Mouse (Mus musculus): ENCODE results near the gene Arid3a. TPM values are rescaled to one million over a fixed set of nuclear protein-coding genes. Genes with fewer than 3 reads are reported as not detected.

The Arid3a gene
- polyA plus RNA-seq, 1 experiment: 15.0 TPM

DNA sequence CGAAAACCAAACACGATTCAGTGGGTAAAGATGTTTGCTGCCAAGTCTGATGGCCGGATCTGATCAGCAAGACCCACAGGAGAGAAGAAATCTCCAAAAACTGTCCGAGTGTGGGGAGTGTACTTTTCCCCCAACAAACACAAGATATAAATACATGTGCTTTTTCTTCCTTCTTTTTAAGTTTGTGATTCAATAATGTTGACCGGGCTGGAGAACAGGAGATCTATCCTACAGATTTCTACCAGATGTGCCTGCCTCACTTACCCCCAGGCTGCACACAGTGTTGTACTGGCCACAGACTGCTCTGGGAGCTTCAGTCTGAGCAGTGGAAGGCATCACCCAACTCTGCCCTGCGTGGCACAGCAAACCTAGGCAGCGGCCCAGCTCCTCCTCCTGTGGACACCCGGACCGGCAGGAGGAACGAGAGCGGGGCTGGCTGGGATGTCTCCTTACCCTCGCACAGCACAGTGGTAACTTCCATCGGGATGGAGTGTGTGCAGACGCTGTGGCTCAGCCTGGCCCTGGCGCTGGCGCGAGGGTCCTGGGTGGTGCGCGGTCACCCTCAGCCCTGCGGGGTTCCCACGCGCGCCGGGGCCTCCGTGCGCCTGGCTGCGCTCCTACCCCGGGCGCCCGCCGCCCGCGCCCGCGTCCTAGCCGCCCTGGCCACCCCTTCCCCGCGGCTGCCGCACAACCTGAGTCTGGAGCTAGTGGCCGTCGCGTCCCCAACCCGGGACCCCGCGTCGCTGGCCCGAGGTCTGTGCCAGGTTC lies 43.8 kb downstream of the Arid3a start, which contains the start of gene Grin3b:
TSS of gene Grin3b (plus strand) at position 301 of the 768 bp plus-strand sequence.
- Histone ChIP-seq H3K36me3 (ENCODE audit: control insufficient read depth, insufficient read depth, low read length) (peaks cover 29% of the 10 kb centered on the region), H3K27me3 (ENCODE audit: control insufficient read depth, insufficient read depth, low read length) (peaks cover 10% of the 10 kb centered on the region), H3K27ac (ENCODE audit: insufficient read depth, low read length) (no peak within 1 kb of the TSS), H3K4me3 (ENCODE audit: extremely low read depth, insufficient read depth, insufficient read length) (no peak within 1 kb of the TSS), H3K4me1 (ENCODE audit: control insufficient read depth, insufficient read depth, insufficient read length) (no peaks in the 10 kb centered on the region; the same call in 1 of the 2 replicates)
- TF ChIP-seq POLR2A (IDR thresholded peaks at IDR 0.05; ENCODE audit: low read depth, low read length) (no peak), CTCF (IDR thresholded peaks at IDR 0.05; ENCODE audit: extremely low read depth, insufficient read depth, insufficient read length, insufficient replicate concordance) (no peak)
- WGBS: 7% methylated on average over 44 of the region's 47 CpGs
- no peak for DNase-seq (ENCODE audit: low read depth in 1 of 2, low spot score in 2 of 2)

- Histone ChIP-seq H3K4me3 (ENCODE audit: extremely low read depth, insufficient read depth, insufficient read length) (no peak overlapping the region), H3K36me3 (ENCODE audit: control insufficient read depth, insufficient read depth, low read length) (peaks cover 30% of the 10 kb centered on the region), H3K27me3 (ENCODE audit: control insufficient read depth, insufficient read depth, low read length) (peaks cover 10% of the 10 kb centered on the region), H3K4me1 (ENCODE audit: control insufficient read depth, insufficient read depth, insufficient read length) (no peaks in the 10 kb centered on the region; the same call in 1 of the 2 replicates), H3K27ac (ENCODE audit: insufficient read depth, low read length) (no peak overlapping the region)
- TF ChIP-seq CTCF (IDR thresholded peaks at IDR 0.05; ENCODE audit: extremely low read depth, insufficient read depth, insufficient read length, insufficient replicate concordance) (no peak), POLR2A (IDR thresholded peaks at IDR 0.05; ENCODE audit: low read depth, low read length) (no peak)
- 9% methylated on average over 21 of the region's 21 CpGs for WGBS
- no peak for DNase-seq (ENCODE audit: low read depth in 1 of 2, low spot score in 2 of 2)
These were observed 44.3 kb downstream of the Arid3a start for GRCm38 (mm10) chr10:79971183-79971497.

DNA sequence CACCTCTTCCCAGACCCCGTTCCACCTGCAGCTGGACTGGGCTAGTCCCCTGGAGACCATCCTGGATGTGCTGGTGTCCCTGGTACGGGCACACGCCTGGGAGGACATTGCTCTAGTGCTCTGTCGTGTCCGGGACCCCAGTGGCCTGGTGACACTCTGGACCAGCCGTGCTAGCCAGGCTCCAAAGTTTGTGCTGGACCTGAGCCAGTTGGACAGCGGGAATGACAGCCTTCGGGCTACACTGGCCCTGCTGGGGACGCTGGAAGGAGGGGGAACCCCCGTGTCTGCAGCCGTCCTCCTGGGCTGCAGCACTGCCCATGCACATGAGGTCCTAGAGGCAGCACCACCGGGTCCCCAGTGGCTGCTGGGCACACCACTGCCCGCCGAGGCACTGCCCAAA lies 46.0 kb downstream of the Arid3a start:
- no peak for TF ChIP-seq CTCF (IDR thresholded peaks at IDR 0.05; ENCODE audit: extremely low read depth, insufficient read depth, insufficient read length, insufficient replicate concordance)
- no peak for TF ChIP-seq POLR2A (IDR thresholded peaks at IDR 0.05; ENCODE audit: low read depth, low read length)
- Histone ChIP-seq H3K27ac (ENCODE audit: insufficient read depth, low read length) (no peak overlapping the region), H3K27me3 (ENCODE audit: control insufficient read depth, insufficient read depth, low read length) (peaks cover 10% of the 10 kb centered on the region), H3K4me1 (ENCODE audit: control insufficient read depth, insufficient read depth, insufficient read length) (no peaks in the 10 kb centered on the region; the same call in 1 of the 2 replicates), H3K4me3 (ENCODE audit: extremely low read depth, insufficient read depth, insufficient read length) (no peak overlapping the region), H3K36me3 (ENCODE audit: control insufficient read depth, insufficient read depth, low read length) (peaks cover 31% of the 10 kb centered on the region)
- 77% methylated on average over 14 of the region's 14 CpGs for WGBS
- DNase-seq (ENCODE audit: low read depth in 1 of 2, low spot score in 2 of 2): no peak

DNA sequence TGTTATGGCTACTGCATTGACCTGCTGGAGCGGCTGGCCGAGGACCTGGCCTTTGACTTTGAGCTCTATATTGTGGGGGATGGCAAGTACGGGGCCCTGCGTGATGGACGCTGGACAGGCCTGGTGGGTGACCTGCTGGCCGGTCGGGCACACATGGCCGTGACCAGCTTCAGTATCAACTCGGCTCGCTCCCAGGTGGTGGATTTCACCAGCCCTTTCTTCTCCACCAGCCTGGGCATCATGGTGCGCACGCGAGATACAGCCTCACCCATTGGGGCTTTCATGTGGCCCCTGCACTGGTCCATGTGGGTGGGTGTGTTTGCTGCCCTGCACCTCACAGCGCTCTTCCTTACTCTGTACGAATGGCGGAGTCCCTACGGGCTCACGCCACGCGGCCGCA lies 47.2 kb downstream of the Arid3a start:
- no peak for DNase-seq (ENCODE audit: low read depth in 1 of 2, low spot score in 2 of 2)
- WGBS: 93% methylated on average over 21 of the region's 21 CpGs
- H3K27ac ChIP-seq (ENCODE audit: insufficient read depth, low read length): no peak overlapping the region
- TF ChIP-seq POLR2A (IDR thresholded peaks at IDR 0.05; ENCODE audit: low read depth, low read length) (no peak), CTCF (IDR thresholded peaks at IDR 0.05; ENCODE audit: extremely low read depth, insufficient read depth, insufficient read length, insufficient replicate concordance) (no peak)
- no peak overlapping the region for H3K4me3 ChIP-seq (ENCODE audit: extremely low read depth, insufficient read depth, insufficient read length)
- peaks cover 10% of the 10 kb centered on the region for H3K27me3 ChIP-seq (ENCODE audit: control insufficient read depth, insufficient read depth, low read length)
- peaks cover 36% of the 10 kb centered on the region for H3K36me3 ChIP-seq (ENCODE audit: control insufficient read depth, insufficient read depth, low read length)
- no peaks in the 10 kb centered on the region; the same call in 1 of the 2 replicates for H3K4me1 ChIP-seq (ENCODE audit: control insufficient read depth, insufficient read depth, insufficient read length)

- TF ChIP-seq CTCF (IDR thresholded peaks at IDR 0.05; ENCODE audit: extremely low read depth, insufficient read depth, insufficient read length, insufficient replicate concordance) (no peak), POLR2A (IDR thresholded peaks at IDR 0.05; ENCODE audit: low read depth, low read length) (no peak)
- Histone ChIP-seq H3K27ac (ENCODE audit: insufficient read depth, low read length) (no peak overlapping the region), H3K4me3 (ENCODE audit: extremely low read depth, insufficient read depth, insufficient read length) (no peak overlapping the region), H3K27me3 (ENCODE audit: control insufficient read depth, insufficient read depth, low read length) (peaks cover 10% of the 10 kb centered on the region), H3K36me3 (ENCODE audit: control insufficient read depth, insufficient read depth, low read length) (peaks cover 40% of the 10 kb centered on the region), H3K4me1 (ENCODE audit: control insufficient read depth, insufficient read depth, insufficient read length) (no peaks in the 10 kb centered on the region; the same call in 1 of the 2 replicates)
- DNase-seq (ENCODE audit: low read depth in 1 of 2, low spot score in 2 of 2): no peak
- WGBS: 74% methylated on average over 8 of the region's 8 CpGs
These were observed 47.8 kb downstream of the Arid3a start for GRCm38 (mm10) chr10:79974668-79975067.

- Histone ChIP-seq H3K4me3 (ENCODE audit: extremely low read depth, insufficient read depth, insufficient read length) (no peak overlapping the region), H3K36me3 (ENCODE audit: control insufficient read depth, insufficient read depth, low read length) (peaks cover 40% of the 10 kb centered on the region), H3K27me3 (ENCODE audit: control insufficient read depth, insufficient read depth, low read length) (peaks cover 2% of the 10 kb centered on the region; the same call in 1 of the 2 replicates), H3K4me1 (ENCODE audit: control insufficient read depth, insufficient read depth, insufficient read length) (no peaks in the 10 kb centered on the region), H3K27ac (ENCODE audit: insufficient read depth, low read length) (no peak overlapping the region)
- no peak for TF ChIP-seq CTCF (IDR thresholded peaks at IDR 0.05; ENCODE audit: extremely low read depth, insufficient read depth, insufficient read length, insufficient replicate concordance)
- TF ChIP-seq POLR2A (IDR thresholded peaks at IDR 0.05; ENCODE audit: low read depth, low read length): no peak
- WGBS: 96% methylated on average over 28 of the region's 28 CpGs
- DNase-seq (ENCODE audit: low read depth in 1 of 2, low spot score in 2 of 2): no peak
These were observed 49.4 kb downstream of the Arid3a start for GRCm38 (mm10) chr10:79976071-79976721.

DNA sequence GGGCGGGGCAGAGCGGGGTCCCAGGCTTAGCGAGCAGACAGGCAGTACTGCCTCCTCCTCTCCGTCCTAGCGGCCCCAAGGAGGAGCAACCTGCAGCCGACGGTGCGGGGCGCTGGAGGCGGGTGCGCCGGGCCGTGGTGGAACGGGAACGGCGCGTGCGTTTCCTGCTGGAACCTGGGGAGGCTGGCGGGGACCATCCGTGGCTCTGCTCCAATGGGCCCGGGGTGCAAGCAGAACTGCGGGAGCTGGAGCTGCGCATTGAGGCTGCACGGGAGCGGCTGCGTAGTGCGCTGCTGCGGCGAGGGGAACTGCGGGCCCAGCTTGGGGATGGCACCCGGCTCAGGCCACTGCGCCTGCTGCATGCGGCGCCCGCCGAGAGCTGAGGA lies 49.9 kb downstream of the Arid3a start:
- no peak overlapping the region for H3K27ac ChIP-seq (ENCODE audit: insufficient read depth, low read length)
- no peak for DNase-seq (ENCODE audit: low read depth in 1 of 2, low spot score in 2 of 2)
- H3K4me1 ChIP-seq (ENCODE audit: control insufficient read depth, insufficient read depth, insufficient read length): no peaks in the 10 kb centered on the region
- no peak overlapping the region for H3K4me3 ChIP-seq (ENCODE audit: extremely low read depth, insufficient read depth, insufficient read length)
- WGBS: 95% methylated on average over 33 of the region's 36 CpGs
- TF ChIP-seq POLR2A (IDR thresholded peaks at IDR 0.05; ENCODE audit: low read depth, low read length) (no peak), CTCF (IDR thresholded peaks at IDR 0.05; ENCODE audit: extremely low read depth, insufficient read depth, insufficient read length, insufficient replicate concordance) (no peak)
- H3K27me3 ChIP-seq (ENCODE audit: control insufficient read depth, insufficient read depth, low read length): no peaks in the 10 kb centered on the region
- H3K36me3 ChIP-seq (ENCODE audit: control insufficient read depth, insufficient read depth, low read length): peaks cover 40% of the 10 kb centered on the region
